Mouse (Mus musculus): ENCODE measurements around the gene Bcor. TPM values are rescaled to one million over a fixed set of nuclear protein-coding genes. Genes with fewer than 3 reads are reported as not detected.

Bcor gene
- polyA plus RNA-seq, 1 experiment from 2014 or later, result 8.1 TPM

- 2% methylated on average over 56 of the region's 75 CpGs for WGBS
- peak overlapping the region; percentile 90 for H3K27ac ChIP-seq (ENCODE audit: low read length)
- peaks cover 15% of the 10 kb centered on the region for H3K4me1 ChIP-seq (ENCODE audit: control insufficient read depth, insufficient read depth, low read length)
- H3K9me3 ChIP-seq (ENCODE audit: control insufficient read depth, low read length), result no peaks in the 10 kb centered on the region
- H3K27me3 ChIP-seq (replicated peaks; ENCODE audit: control insufficient read depth, insufficient read depth, low read length), result peaks cover 28% of the 10 kb centered on the region
- H3K4me3 ChIP-seq (ENCODE audit: low read length), result peak overlapping the region; percentile 51
- peak; percentile 52 for ATAC-seq
- peak overlapping the region; percentile 59 for H3K4me2 ChIP-seq (ENCODE audit: low read depth, low read length)
- H3K9ac ChIP-seq (ENCODE audit: low read depth, low read length), result peak overlapping the region; percentile 72
- no peaks in the 10 kb centered on the region for H3K36me3 ChIP-seq (ENCODE audit: control insufficient read depth, insufficient read depth, low read length)
Observed at GRCm38 (mm10) chrX:12006882-12007753, 153.0 kb downstream of the Bcor start.

GRCm38 (mm10) chrX:12006031-12006881 is 153.9 kb downstream of the Bcor start:
- Histone ChIP-seq H3K27ac (ENCODE audit: low read length) (peak overlapping the region; percentile 90), H3K36me3 (ENCODE audit: control insufficient read depth, insufficient read depth, low read length) (no peaks in the 10 kb centered on the region), H3K4me1 (ENCODE audit: control insufficient read depth, insufficient read depth, low read length) (peaks cover 15% of the 10 kb centered on the region), H3K9ac (ENCODE audit: low read depth, low read length) (peak overlapping the region; percentile 72), H3K4me3 (ENCODE audit: low read length) (peak overlapping the region; percentile 51), H3K27me3 (replicated peaks; ENCODE audit: control insufficient read depth, insufficient read depth, low read length) (peaks cover 35% of the 10 kb centered on the region), H3K4me2 (ENCODE audit: low read depth, low read length) (peak overlapping the region; percentile 59), H3K9me3 (ENCODE audit: control insufficient read depth, low read length) (no peaks in the 10 kb centered on the region)
- peak; percentile 52 for ATAC-seq
- WGBS, result 2% methylated on average over 57 of the region's 57 CpGs

- Histone ChIP-seq H3K4me3 (ENCODE audit: low read length) (peak overlapping the region; percentile 51), H3K36me3 (ENCODE audit: control insufficient read depth, insufficient read depth, low read length) (no peaks in the 10 kb centered on the region), H3K27me3 (replicated peaks; ENCODE audit: control insufficient read depth, insufficient read depth, low read length) (peaks cover 38% of the 10 kb centered on the region), H3K4me2 (ENCODE audit: low read depth, low read length) (peak overlapping the region; percentile 59), H3K9ac (ENCODE audit: low read depth, low read length) (peak overlapping the region; percentile 72), H3K9me3 (ENCODE audit: control insufficient read depth, low read length) (no peaks in the 10 kb centered on the region), H3K27ac (ENCODE audit: low read length) (peak overlapping the region; percentile 90), H3K4me1 (ENCODE audit: control insufficient read depth, insufficient read depth, low read length) (peaks cover 15% of the 10 kb centered on the region)
- ATAC-seq, result peak; percentile 90
- 8% methylated on average over 38 of the region's 38 CpGs for WGBS
Observed at GRCm38 (mm10) chrX:12005181-12006030, 154.7 kb downstream of the Bcor start.

GRCm38 (mm10) chrX:12004416-12004815 is 155.7 kb downstream of the Bcor start:
- Histone ChIP-seq H3K9ac (ENCODE audit: low read depth, low read length) (no peak overlapping the region), H3K4me1 (ENCODE audit: control insufficient read depth, insufficient read depth, low read length) (peaks cover 21% of the 10 kb centered on the region), H3K4me3 (ENCODE audit: low read length) (no peak overlapping the region), H3K9me3 (ENCODE audit: control insufficient read depth, low read length) (no peaks in the 10 kb centered on the region), H3K4me2 (ENCODE audit: low read depth, low read length) (no peak overlapping the region), H3K27me3 (replicated peaks; ENCODE audit: control insufficient read depth, insufficient read depth, low read length) (peaks cover 44% of the 10 kb centered on the region), H3K27ac (ENCODE audit: low read length) (no peak overlapping the region), H3K36me3 (ENCODE audit: control insufficient read depth, insufficient read depth, low read length) (no peaks in the 10 kb centered on the region)
- 32% methylated on average over 16 of the region's 16 CpGs for WGBS
- no peak for ATAC-seq

GRCm38 (mm10) chrX:12003947-12004346 is 156.2 kb downstream of the Bcor start:
- Histone ChIP-seq H3K27me3 (replicated peaks; ENCODE audit: control insufficient read depth, insufficient read depth, low read length) (peaks cover 49% of the 10 kb centered on the region), H3K36me3 (ENCODE audit: control insufficient read depth, insufficient read depth, low read length) (no peaks in the 10 kb centered on the region), H3K9ac (ENCODE audit: low read depth, low read length) (no peak overlapping the region), H3K9me3 (ENCODE audit: control insufficient read depth, low read length) (no peaks in the 10 kb centered on the region), H3K27ac (ENCODE audit: low read length) (no peak overlapping the region), H3K4me3 (ENCODE audit: low read length) (no peak overlapping the region), H3K4me2 (ENCODE audit: low read depth, low read length) (no peak overlapping the region), H3K4me1 (ENCODE audit: control insufficient read depth, insufficient read depth, low read length) (peaks cover 23% of the 10 kb centered on the region)
- 45% methylated on average over 6 of the region's 6 CpGs for WGBS
- no peak for ATAC-seq

GRCm38 (mm10) chrX:12003539-12003938 is 156.6 kb downstream of the Bcor start:
- Histone ChIP-seq H3K4me1 (ENCODE audit: control insufficient read depth, insufficient read depth, low read length) (peaks cover 23% of the 10 kb centered on the region), H3K9ac (ENCODE audit: low read depth, low read length) (no peak overlapping the region), H3K27ac (ENCODE audit: low read length) (no peak overlapping the region), H3K9me3 (ENCODE audit: control insufficient read depth, low read length) (no peaks in the 10 kb centered on the region), H3K27me3 (replicated peaks; ENCODE audit: control insufficient read depth, insufficient read depth, low read length) (peaks cover 50% of the 10 kb centered on the region), H3K4me3 (ENCODE audit: low read length) (no peak overlapping the region), H3K4me2 (ENCODE audit: low read depth, low read length) (no peak overlapping the region), H3K36me3 (ENCODE audit: control insufficient read depth, insufficient read depth, low read length) (no peaks in the 10 kb centered on the region)
- no peak for ATAC-seq
- WGBS, result 7% methylated on average over 1 of the region's 1 CpGs

- H3K36me3 ChIP-seq (ENCODE audit: control insufficient read depth, insufficient read depth, low read length), result no peaks in the 10 kb centered on the region
- H3K27ac ChIP-seq (ENCODE audit: low read length), result no peak overlapping the region
- ATAC-seq, result no peak
- WGBS, result 37% methylated on average over 9 of the region's 9 CpGs
- H3K4me1 ChIP-seq (ENCODE audit: control insufficient read depth, insufficient read depth, low read length), result peaks cover 23% of the 10 kb centered on the region
- H3K4me2 ChIP-seq (ENCODE audit: low read depth, low read length), result no peak overlapping the region
- H3K27me3 ChIP-seq (replicated peaks; ENCODE audit: control insufficient read depth, insufficient read depth, low read length), result peaks cover 46% of the 10 kb centered on the region
- no peaks in the 10 kb centered on the region for H3K9me3 ChIP-seq (ENCODE audit: control insufficient read depth, low read length)
- no peak overlapping the region for H3K4me3 ChIP-seq (ENCODE audit: low read length)
- no peak overlapping the region for H3K9ac ChIP-seq (ENCODE audit: low read depth, low read length)
Observed at GRCm38 (mm10) chrX:12003106-12003505, 157.0 kb downstream of the Bcor start.

- peaks cover 23% of the 10 kb centered on the region for H3K4me1 ChIP-seq (ENCODE audit: control insufficient read depth, insufficient read depth, low read length)
- no peak overlapping the region for H3K4me3 ChIP-seq (ENCODE audit: low read length)
- ATAC-seq, result no peak
- no peaks in the 10 kb centered on the region for H3K36me3 ChIP-seq (ENCODE audit: control insufficient read depth, insufficient read depth, low read length)
- H3K9ac ChIP-seq (ENCODE audit: low read depth, low read length), result no peak overlapping the region
- H3K27me3 ChIP-seq (replicated peaks; ENCODE audit: control insufficient read depth, insufficient read depth, low read length), result peaks cover 44% of the 10 kb centered on the region
- WGBS, result 50% methylated on average over 6 of the region's 6 CpGs
- H3K9me3 ChIP-seq (ENCODE audit: control insufficient read depth, low read length), result no peaks in the 10 kb centered on the region
- H3K4me2 ChIP-seq (ENCODE audit: low read depth, low read length), result no peak overlapping the region
- H3K27ac ChIP-seq (ENCODE audit: low read length), result no peak overlapping the region
Observed at GRCm38 (mm10) chrX:12002596-12002995, 157.6 kb downstream of the Bcor start.

Data from intestine, embryonic 16.5 days (tissue).